Mouse (Mus musculus) layer of hippocampus, postnatal 25 days (tissue): ENCODE measurements around the gene Adgrf2. TPM values are rescaled to one million over a fixed set of nuclear protein-coding genes. Genes with fewer than 3 reads are reported as not detected.

ENCODE experiments used
- DNase-seq, 2 experiments: peaks; one replicate each; pipeline ENCODE4 v3.0.0; 2022; ENCODE audit warnings: mixed read lengths in 2 of 2, low spot score in 1 of 2; ENCODE audit errors: extremely low spot score in 1 of 2
- total RNA-seq, 2 experiments: library from RNA; stranded (reverse); gene quantifications; 2 replicates each; pipeline ENCODE4 v1.2.3; 2021

The Adgrf2 gene
- total RNA-seq, result under 1 TPM; 0.44 to 0.68 TPM

- DNase-seq, result no peak
Observed at GRCm38 (mm10) chr17:42741801-42742217, at the start of gene Adgrf2. TSS of gene Adgrf2 (minus strand) at chr17:42742179.

GRCm38 (mm10) chr17:42790787-42791186, 48.8 kb upstream of the Adgrf2 start:
- no peak for DNase-seq

- DNase-seq, result no peak
Observed at GRCm38 (mm10) chr17:42789723-42790122, 47.7 kb upstream of the Adgrf2 start.

GRCm38 (mm10) chr17:42788686-42789453, 46.9 kb upstream of the Adgrf2 start:
- no peak for DNase-seq

GRCm38 (mm10) chr17:42782156-42782757, 40.3 kb upstream of the Adgrf2 start:
- peak; percentile 50 to 72 for DNase-seq

GRCm38 (mm10) chr17:42753791-42754190, 11.8 kb upstream of the Adgrf2 start:
- DNase-seq, result no peak

- no peak for DNase-seq
Observed at GRCm38 (mm10) chr17:42752173-42752572, 10.2 kb upstream of the Adgrf2 start.

GRCm38 (mm10) chr17:42745657-42746420, 3.9 kb upstream of the Adgrf2 start:
- no peak for DNase-seq

GRCm38 (mm10) chr17:42742823-42743222, 844 bp upstream of the Adgrf2 start:
- no peak for DNase-seq

- DNase-seq, result no peak
Observed at GRCm38 (mm10) chr17:42738794-42739193, 3.2 kb downstream of the Adgrf2 start.

- DNase-seq, result no peak
Observed at GRCm38 (mm10) chr17:42717161-42717560, 24.8 kb downstream of the Adgrf2 start.

- peak; percentile 25 to 42 for DNase-seq
Observed at GRCm38 (mm10) chr17:42714991-42715390, 27.0 kb downstream of the Adgrf2 start.

- DNase-seq, result no peak
Observed at GRCm38 (mm10) chr17:42710717-42711116, 31.3 kb downstream of the Adgrf2 start.

- DNase-seq, result no peak
Observed at GRCm38 (mm10) chr17:42705611-42706010, 36.4 kb downstream of the Adgrf2 start.

GRCm38 (mm10) chr17:42702198-42702597, 39.8 kb downstream of the Adgrf2 start:
- no peak for DNase-seq

GRCm38 (mm10) chr17:42694730-42695129, 47.2 kb downstream of the Adgrf2 start:
- no peak for DNase-seq

- DNase-seq, result no peak
Observed at GRCm38 (mm10) chr17:42692136-42692535, 49.8 kb downstream of the Adgrf2 start, which contains the start of gene Adgrf4. TSS of gene Adgrf4 (minus strand) at chr17:42692284.

GRCm38 (mm10) chr17:42690531-42690930, 51.4 kb downstream of the Adgrf2 start:
- no peak for DNase-seq
